Mouse (Mus musculus) lung, postnatal 0 days (tissue): ENCODE measurements around the gene Tm9sf4.

Experiments
- CTCF ChIP-seq: IDR thresholded peaks from 2 replicates; pipeline ENCODE4 v1.5.1; 2016; ENCODE audit warnings: antibody characterized with exemption, mild to moderate bottlenecking
- EP300 ChIP-seq: IDR thresholded peaks from 2 replicates; pipeline ENCODE4 v1.6.1; 2016; ENCODE audit warnings: antibody characterized with exemption, mild to moderate bottlenecking, control low read depth

GRCm38 (mm10) chr2:153139996-153140613, 21.0 kb upstream of the Tm9sf4 start:
- no peak for TF ChIP-seq CTCF
- peak; percentile 63; the same call in 1 of the 2 replicates for TF ChIP-seq EP300
